Mouse (Mus musculus): ENCODE results near the gene Slc25a24.

Gene Slc25a24

DNA sequence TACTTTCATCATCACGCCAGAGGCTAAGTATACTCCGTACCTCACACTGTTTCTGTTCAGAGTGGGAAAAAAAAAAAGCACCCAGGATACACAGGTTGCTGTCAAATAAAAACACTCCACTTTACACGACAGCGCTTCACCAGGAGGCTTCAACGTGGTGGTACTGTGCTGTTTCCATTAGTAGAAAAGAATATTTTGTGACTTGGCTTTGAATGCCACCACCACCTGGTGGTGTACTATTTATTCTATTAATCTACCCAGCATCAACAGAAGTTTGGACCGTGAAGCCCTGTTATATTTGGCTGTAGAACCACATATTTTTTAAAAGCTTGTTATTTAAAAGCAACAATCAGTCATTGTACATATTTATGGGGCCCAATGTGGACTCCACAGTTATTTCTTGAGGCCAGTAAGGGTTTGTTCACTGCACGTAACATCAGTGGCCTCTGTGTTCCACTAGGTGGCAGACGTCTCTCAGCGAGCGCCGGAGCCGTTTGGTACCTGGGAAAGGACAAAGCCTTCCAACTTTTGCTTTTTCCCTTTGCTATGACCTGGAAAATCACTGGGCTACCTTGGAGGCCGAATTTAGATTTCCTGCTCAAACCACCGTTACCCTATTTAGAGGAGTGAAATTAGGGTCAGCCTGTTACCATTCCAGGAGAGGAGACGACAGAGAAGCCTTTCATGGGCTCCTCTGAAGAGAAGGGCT, 48.3 kb downstream of the Slc25a24 start:
- DNase-seq = peak; percentile 68

DNA sequence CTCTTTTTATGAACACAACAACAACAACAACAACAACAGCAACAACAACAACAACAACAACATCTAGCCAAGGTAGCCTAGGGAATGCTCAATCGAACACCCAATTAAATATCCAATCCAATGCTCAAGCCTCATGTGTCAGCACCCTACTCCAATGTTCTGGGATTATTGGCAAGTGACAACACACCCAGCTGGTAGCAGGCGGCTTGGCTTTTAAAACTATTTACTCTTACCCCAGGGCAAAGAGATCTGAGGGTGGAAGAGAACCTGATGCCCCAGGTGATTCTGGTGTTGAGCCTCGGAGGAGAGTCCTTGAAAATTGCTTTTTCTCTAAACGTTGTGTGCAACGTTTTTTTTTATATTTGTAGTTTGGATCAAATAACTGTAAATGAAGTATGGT, 51.4 kb downstream of the Slc25a24 start:
- DNase-seq = no peak

DNA sequence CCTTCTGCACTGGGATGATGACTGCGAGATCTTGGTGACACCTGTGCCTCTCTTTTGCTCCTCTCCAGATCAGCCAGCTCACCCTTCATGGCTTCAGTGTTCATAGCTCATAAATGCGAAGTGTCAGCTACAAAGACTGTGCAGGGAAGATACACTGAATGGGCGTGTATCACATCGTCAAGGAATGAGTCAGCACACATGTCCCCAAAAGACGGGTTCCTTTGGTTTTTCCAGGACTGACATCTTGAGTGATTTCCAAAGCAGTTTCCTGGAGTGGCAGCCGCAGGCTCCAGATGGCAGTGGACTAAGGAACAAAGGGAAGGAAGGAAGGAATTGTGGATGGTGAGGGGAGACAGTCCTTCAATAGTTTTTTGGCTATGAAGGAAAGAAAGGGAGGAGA, 55.8 kb downstream of the Slc25a24 start:
- DNase-seq = no peak

DNA sequence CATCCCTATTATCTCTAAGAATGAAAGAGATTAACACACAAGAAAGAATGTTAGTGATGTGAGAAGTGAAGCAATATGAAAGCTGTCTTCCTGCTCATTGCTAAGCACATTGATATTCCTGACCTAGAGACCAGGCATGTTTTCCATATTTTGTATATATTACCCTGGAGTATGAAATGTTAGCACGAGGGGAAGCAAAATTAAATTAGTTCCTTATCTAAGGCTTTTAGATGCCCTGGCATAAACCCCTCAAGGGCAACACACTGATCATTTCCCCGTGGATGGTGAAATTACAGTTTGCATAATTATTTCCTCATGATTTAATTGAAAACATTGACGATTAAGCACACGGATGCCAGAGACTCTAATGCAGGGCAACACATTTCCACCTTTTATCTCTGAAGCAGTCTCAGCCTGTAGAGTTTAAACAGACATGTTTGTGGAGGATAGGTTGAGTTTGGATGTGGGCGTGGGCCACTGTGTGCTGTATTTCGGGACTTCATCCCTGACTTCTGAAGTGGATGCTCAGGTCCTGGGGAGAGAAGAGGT, 56.7 kb downstream of the Slc25a24 start:
- DNase-seq = no peak

DNA sequence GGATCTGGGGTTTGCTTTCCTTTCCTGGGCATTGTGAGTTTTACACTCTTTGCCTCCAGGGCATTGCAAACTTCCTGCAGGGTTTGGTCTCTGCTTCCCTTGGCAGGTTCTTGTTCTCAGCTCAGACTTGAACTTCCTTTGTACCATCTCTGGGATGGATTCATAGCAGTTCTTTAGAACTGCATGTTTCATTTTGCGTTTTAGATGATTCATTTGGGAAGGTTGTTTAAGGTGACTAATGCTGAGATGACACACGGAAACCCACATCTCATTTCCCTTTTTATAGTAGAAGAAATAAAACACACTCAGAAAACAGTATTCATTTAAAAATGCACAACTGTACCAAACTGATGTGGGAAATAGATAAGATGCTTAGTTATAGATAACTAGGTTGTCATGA, 73.2 kb downstream of the Slc25a24 start:
- no peak for DNase-seq

DNA sequence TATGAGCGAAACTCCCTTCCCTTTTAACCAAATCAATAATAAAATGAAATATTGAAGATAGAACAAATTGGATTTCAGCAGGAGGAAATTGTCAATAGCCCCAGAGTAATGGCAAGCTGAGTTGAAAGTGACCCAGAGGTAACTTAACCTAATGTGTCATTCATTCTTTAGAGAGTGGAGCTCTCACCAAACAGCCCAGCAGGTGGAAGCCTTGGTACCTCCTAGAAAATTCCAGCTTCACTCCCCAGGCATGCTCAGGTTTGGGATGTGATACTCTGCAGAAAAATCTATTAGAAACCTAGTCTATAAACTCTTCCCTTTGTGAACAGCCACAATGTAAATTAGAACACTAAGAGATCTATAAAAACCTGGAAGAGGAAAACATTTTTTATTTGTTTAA, 76.3 kb downstream of the Slc25a24 start:
- DNase-seq = no peak

DNA sequence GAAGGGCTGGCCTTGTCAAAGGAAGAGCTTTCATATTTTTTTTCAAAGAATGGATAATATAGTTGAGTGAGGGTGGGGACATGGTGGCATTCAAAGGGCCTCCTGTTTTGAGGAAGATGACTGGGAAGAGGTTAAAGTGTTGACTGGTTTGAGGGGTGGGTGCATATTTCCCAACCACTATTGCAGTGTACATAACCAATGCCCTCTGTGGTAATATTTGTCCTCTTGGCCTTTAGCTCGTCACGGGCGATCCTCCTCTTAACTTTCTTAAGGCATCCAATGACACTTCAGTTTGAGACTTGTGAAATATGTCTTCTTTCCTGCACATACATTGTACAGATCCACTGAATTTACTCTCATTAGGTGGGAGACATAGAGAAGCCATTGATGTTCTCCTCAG, 89.4 kb downstream of the Slc25a24 start:
- DNase-seq = no peak

DNA sequence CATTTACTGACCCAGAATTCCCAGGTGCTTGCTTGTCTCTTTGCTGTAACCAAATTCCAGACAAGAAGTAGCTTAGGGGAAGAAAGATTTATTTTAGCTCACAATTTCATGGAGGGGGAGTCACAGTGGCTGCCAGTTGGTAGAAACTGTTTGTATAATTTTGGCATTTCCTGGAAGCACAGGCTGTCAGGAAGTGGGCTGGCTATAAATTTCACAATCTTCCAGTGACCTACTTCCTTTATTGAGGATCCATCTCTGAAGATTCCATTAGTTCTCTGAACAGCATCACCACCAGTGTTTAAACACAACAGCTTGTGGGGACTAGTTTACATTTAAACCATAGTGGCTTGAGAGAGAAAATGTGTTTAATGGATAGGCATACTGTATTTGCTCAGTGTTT, 93.4 kb downstream of the Slc25a24 start:
- DNase-seq = no peak
